Mouse (Mus musculus): ENCODE measurements around the gene Depdc1b.
A peak's percentile ranks its signal among the peaks of the same experiment; 100 is the strongest.

Gene Depdc1b

GRCm38 (mm10) chr13:108316487-108316903 is 363 bp downstream of the Depdc1b start:
- no peak for DNase-seq (ENCODE audit: low read depth, low spot score)

GRCm38 (mm10) chr13:108317414-108317813 is 1.3 kb downstream of the Depdc1b start:
- no peak for DNase-seq (ENCODE audit: low read depth, low spot score)

GRCm38 (mm10) chr13:108319028-108319427 is 2.9 kb downstream of the Depdc1b start:
- DNase-seq (ENCODE audit: low read depth, low spot score), result no peak

DNA sequence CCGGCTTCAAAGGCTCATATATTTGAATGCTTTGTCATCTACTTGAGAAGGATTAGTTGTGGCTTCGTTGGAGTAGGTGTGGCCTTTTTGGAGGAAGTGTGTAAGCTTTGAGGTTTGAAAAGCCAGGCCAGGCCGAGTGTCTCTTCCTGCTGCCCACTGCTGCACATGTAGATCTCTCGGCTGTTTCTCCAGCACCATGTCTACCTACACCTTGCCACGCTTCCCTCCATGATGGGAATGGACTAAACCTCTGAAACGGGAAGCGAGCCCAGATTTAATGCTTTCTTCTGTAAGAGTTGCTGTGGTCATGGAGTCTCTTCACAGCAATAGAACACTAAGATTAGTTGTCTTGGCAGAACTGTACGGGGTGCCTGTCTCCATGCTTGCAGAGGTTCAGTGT is 4.1 kb downstream of the Depdc1b start:
- no peak for DNase-seq (ENCODE audit: low read depth, low spot score)

DNA sequence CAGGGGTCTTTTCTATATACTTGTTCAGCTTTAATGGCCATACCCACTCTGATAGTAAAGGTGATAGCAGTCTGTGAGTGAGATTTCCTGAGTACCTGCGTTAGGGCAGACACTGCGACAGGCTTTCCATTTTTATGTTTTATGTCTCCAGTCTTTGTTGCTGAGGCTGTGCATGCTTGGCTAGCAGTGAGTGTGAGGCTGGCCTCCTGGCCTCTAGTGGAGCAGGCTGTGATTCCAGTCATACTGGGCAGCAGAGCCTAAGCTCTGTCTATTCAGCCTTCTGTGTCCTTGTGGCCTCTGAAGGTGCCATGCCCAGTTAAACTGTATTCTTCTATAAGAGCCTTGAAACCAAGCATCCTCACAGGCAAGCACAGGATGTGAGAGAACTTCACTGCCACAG is 6.3 kb downstream of the Depdc1b start:
- DNase-seq (ENCODE audit: low read depth, low spot score), result no peak

DNA sequence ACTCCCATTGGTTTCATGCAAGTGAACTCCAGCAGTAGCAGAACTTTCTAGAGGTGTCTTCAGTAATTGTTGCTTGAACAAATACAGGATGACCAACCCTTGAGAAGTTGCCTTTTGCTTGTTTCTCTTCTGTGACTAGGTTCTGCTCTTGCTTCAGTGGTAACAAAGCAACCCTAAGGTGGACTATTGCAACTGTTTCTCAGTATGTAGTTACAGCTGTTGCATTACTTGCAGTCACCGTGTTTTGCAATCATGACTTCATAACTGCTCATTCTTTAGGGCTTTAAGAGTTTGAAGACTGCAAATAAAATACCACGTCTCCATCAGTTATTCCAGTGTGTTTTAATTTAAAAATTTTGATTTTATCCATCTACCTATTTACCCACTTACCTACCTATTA is 7.2 kb downstream of the Depdc1b start:
- DNase-seq (ENCODE audit: low read depth, low spot score), result no peak

- DNase-seq (ENCODE audit: low read depth, low spot score), result no peak
Observed at GRCm38 (mm10) chr13:108323866-108324829, 8.0 kb downstream of the Depdc1b start.

DNA sequence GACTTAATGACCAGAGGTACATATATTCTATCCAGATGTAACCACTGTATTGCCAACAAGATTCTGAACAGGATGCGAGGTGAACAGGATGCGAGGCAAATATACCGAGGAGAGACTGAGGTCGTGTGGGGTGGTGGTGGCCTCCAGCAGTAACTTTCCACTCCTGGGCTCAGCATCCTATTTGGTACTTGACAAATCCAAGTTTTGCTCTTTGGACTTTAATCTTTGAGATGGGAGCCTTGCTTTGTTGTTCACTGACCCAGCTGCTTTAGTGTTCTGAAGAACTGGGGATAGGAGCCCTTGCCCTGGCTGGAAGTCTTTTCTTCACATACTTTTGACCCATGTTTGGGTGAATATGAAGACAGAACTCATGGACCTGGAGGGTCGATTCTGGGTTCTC is 9.7 kb downstream of the Depdc1b start:
- DNase-seq (ENCODE audit: low read depth, low spot score), result no peak

- DNase-seq (ENCODE audit: low read depth, low spot score), result no peak
Observed at GRCm38 (mm10) chr13:108326351-108326750, 10.2 kb downstream of the Depdc1b start.

GRCm38 (mm10) chr13:108327047-108327446 is 10.9 kb downstream of the Depdc1b start:
- no peak for DNase-seq (ENCODE audit: low read depth, low spot score)

- DNase-seq (ENCODE audit: low read depth, low spot score), result no peak
Observed at GRCm38 (mm10) chr13:108328406-108329180, 12.5 kb downstream of the Depdc1b start.

DNA sequence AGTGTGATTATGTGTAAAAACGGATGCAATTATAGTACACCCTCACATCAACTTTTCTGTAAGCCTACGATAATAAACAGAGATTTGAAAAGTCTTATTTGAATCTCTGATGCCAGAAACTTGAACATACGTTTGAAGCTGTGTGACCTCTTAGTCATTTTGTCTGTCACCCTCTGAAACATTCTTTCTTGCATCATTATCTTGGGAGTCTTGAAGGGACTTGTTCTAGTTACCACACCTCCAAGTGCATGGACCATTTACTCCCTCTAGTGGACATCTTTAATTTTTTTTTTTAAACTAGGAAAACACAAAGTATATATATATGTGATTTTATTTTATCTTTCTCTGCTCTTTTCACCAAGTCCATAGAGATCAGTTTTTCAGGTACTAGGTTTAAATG is 13.6 kb downstream of the Depdc1b start:
- no peak for DNase-seq (ENCODE audit: low read depth, low spot score)

DNA sequence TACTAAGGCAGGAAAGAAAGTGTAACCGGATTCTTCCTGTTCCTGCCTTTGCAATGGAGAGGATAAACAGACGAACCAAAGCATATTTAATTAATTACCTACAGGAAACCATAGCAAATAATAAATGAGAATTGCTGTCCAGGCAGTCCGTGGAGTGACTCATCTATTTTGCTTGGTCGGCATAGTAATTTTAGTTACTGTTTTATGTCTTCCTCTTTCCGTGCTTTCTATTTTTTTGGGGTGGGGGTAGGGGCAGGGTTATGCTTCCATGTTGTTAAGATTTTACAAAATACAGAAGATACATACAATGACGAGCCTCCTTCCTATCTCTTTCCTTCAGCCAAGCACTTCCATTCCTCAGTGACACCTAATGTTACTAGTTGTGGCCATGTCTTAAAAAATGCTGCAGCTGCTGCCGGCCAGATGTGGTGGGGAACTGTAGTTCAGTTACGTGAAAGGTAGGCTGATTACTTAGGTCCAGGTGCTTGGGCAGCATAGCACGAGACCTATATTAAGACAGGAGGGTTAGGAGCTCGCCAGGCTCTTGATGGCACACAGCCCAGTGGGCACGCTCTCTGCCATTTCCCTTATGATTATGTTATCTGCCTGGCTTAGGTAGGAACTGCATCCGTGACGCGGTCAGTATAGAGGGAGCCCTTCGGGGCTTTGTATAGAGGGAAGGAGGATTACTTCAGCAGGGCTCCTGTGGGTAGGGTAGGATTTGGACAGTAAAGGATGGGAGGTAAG is 19.3 kb downstream of the Depdc1b start:
- DNase-seq (ENCODE audit: low read depth, low spot score), result no peak

- DNase-seq (ENCODE audit: low read depth, low spot score), result no peak
Observed at GRCm38 (mm10) chr13:108336192-108336591, 20.1 kb downstream of the Depdc1b start.

DNA sequence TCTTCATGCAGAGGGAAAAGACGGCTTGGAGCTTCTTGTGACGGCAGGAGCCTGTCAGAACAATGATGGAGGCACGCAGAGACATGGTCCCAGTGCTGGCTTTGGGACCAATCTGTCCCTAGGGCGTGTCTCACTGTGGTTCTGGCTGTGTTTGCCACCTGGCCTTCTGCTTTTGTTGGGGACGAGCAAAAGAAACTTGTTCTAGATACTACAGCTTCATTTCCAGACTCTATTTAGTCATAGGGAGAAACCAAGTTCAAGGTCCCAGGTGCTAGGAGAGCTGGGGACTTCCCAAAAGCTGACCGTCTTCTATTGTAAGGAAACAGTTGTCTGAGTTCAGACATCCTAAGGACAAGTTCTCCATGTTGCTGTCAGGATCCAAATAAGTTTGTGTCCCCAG is 21.2 kb downstream of the Depdc1b start:
- DNase-seq (ENCODE audit: low read depth, low spot score), result no peak

- DNase-seq (ENCODE audit: low read depth, low spot score), result no peak
Observed at GRCm38 (mm10) chr13:108338076-108338836, 22.1 kb downstream of the Depdc1b start.

- DNase-seq (ENCODE audit: low read depth, low spot score), result no peak
Observed at GRCm38 (mm10) chr13:108339907-108340596, 23.9 kb downstream of the Depdc1b start.

GRCm38 (mm10) chr13:108341585-108341984 is 25.5 kb downstream of the Depdc1b start:
- no peak for DNase-seq (ENCODE audit: low read depth, low spot score)

GRCm38 (mm10) chr13:108345756-108346155 is 29.6 kb downstream of the Depdc1b start:
- DNase-seq (ENCODE audit: low read depth, low spot score), result no peak

GRCm38 (mm10) chr13:108347016-108347415 is 30.9 kb downstream of the Depdc1b start:
- DNase-seq (ENCODE audit: low read depth, low spot score), result peak; percentile 58

Data from brain, embryonic 18.5 days (tissue).